Mouse (Mus musculus): ENCODE measurements at regions not wholly inside any gene's neighbourhood (a gene's known extent, or its start where the extent isn't known, plus 50 kb on each side); places are given as distances from the start of the nearest gene placed in this dataset.

GRCm38 (mm10) chrX:121637180-121637579 is 760.0 kb downstream of the Nap1l3 start:
- TF ChIP-seq NELFE (IDR thresholded peaks at IDR 0.05; ENCODE audit: low read depth, low read length) (no peak), ZKSCAN1 (IDR thresholded peaks at IDR 0.05; ENCODE audit: low read depth, low read length) (no peak), EP300 (IDR thresholded peaks at IDR 0.05; ENCODE audit: low read depth in 1 of 2, low read length in 2 of 2) (no peak), POLR2A (IDR thresholded peaks at IDR 0.05; ENCODE audit: control insufficient read depth in 1 of 2, insufficient read depth in 1 of 2, low read depth in 1 of 2, low read length in 2 of 2, poor library complexity in 1 of 2) (no peak), TAL1 (IDR thresholded peaks at IDR 0.05; ENCODE audit: low read length) (no peak), CTCF (IDR thresholded peaks at IDR 0.05 in 2 of 3, conservative IDR thresholded peaks at IDR 0.05 in 1 of 3; ENCODE audit: control insufficient read depth in 1 of 3, insufficient read depth in 1 of 3, low read depth in 2 of 3, low read length in 3 of 3, poor library complexity in 1 of 3, severe bottlenecking in 1 of 3) (no peak), CHD2 (IDR thresholded peaks at IDR 0.05; ENCODE audit: low read length) (no peak), ETS1 (IDR thresholded peaks at IDR 0.05; ENCODE audit: low read depth, low read length) (no peak), MAX (IDR thresholded peaks at IDR 0.05; ENCODE audit: low read length) (no peak), POLR2AphosphoS2 (IDR thresholded peaks at IDR 0.05; ENCODE audit: low read length) (no peak)

All from MEL (cell line).